Mouse (Mus musculus) urinary bladder, postnatal 0 days (tissue): ENCODE data around the gene Klf17. TPM values are rescaled to one million over a fixed set of nuclear protein-coding genes. Genes with fewer than 3 reads are reported as not detected.

Source experiments
- polyA plus RNA-seq: library from polyadenylated mRNA; unstranded; fragments of >200 nt; fragmentation: Nextera tagmentation; extraction: Ambion mirVana; gene quantifications from 2 replicates; pipeline ENCODE4 v1.2.1, GENCODE M21; 2015

Gene Klf17
- polyA plus RNA-seq = not detected in 2 replicates

DNA sequence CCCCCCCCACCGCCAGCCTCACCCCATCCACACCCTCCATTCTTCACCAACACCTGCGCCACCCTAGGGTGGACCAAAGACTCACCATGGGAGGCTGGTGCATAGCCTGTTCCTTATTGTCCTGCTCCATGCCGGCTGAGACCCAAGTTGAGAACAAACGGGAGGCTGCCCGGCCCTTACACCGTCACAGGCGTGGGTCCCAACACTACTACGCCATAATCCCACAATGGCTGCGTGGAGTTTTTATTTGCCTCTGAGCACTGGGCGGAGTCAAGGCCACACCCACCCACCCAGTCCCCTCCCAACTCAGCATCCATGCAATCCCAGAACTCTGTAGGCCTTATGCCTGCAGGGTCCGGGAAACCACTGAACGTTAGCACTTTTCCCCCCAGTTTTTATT, at the start of gene Klf17:
TSS of gene Klf17 (minus strand) at position 233 of the 400 bp plus-strand sequence.

DNA sequence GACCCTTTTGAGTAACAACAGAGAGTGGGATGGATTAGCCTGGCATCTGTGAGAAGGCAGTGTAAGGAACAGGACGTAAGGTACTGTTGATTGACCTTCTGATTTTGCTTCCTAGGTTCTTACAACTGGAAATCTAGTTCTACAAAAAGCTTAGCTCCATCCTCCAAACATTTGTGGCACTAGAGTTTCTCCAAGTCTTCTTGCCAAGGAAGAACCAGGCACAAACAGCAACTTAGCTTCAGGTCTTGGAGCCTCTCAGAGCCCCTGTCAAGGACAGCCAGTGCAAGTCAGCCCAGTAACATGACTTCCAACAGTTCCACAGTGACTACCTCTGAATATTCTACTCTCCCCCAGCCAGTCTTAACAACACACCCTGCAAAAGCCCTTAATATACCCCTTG, 41.3 kb downstream of the Klf17 start, which contains the start of gene Gm12845:
TSS of gene Gm12845 (plus strand) at position 301 of the 400 bp plus-strand sequence.

Other genes with a start within 250 kb of the Klf17 start
- gene Eri3, start 215.3 kb downstream of the Klf17 start, polyA plus RNA-seq = 97.8 and 105 TPM in 2 replicates
- 30.1 and 31.2 TPM in 2 replicates for gene Dmap1, start 83.4 kb downstream of the Klf17 start, polyA plus RNA-seq
- not detected in 2 replicates for gene Gm12845, start 41.2 kb downstream of the Klf17 start, polyA plus RNA-seq
- gene Slc6a9, start 68.9 kb upstream of the Klf17 start, polyA plus RNA-seq = 6.4 and 9.9 TPM in 2 replicates
- gene Ccdc24, start 106.9 kb upstream of the Klf17 start, polyA plus RNA-seq = 0.34 and 0.52 TPM in 2 replicates
- gene B4galt2, start 117.8 kb upstream of the Klf17 start, polyA plus RNA-seq = 13.9 and 15.0 TPM in 2 replicates
- gene Atp6v0b, start 121.7 kb upstream of the Klf17 start, polyA plus RNA-seq = 142 and 188 TPM in 2 replicates
- gene Dph2, start 126.4 kb upstream of the Klf17 start, polyA plus RNA-seq = 7.4 and 7.6 TPM in 2 replicates
- gene Ipo13, start 149.4 kb upstream of the Klf17 start, polyA plus RNA-seq = 21.5 and 21.6 TPM in 2 replicates
- gene Artn, start 164.1 kb upstream of the Klf17 start, polyA plus RNA-seq = 2.8 and 3.2 TPM in 2 replicates